Comparison of ENCODE assay signal across 17 mouse cellular contexts in the genomic region with DNA sequence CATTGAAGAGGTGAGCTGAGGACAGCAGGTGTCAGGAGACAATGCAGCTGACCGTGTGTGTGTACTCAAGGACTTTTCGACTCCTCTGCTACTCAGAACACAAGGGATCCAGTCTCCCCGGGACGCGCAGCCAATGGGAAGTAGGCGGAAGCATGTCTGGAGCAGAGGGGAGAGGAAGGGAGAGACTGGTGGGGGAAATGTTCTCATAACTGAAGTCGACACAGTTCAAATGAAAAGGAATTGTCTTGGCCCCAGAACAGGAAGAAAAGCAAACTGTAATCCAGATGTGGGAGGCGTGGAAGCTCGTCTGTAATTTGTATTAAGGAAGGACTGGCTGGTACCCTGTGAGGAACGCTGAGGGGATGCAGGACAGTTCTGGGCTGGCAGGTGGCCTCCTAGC.
DNase-seq lines count a peak whose midpoint lies in the region; ATAC-seq and TF ChIP-seq lines count a peak whose summit lies in the region.
"Had no signal": no experiment of that assay in that cellular context is flagged by ENCODE, and none has a peak within 500 bp of the region (broad histone marks: within the 10 kb centered on the region; RNA-seq: fewer than 3 reads in every experiment).

No protein-coding gene starts in this region.

- ATAC-seq in embryonic facial prominence, embryonic 14.5 days (ENCODE audit: low read depth), result peak; percentile 62; the same call in 1 of the 2 replicates
- peak; percentile 64 for ATAC-seq in heart, postnatal 0 days (ENCODE audit: insufficient read depth, low read depth)
- ATAC-seq in limb, embryonic 13.5 days (ENCODE audit: low FRiP score, low read depth), result 0 out of 2 replicates have a peak, but pooled peaks have one; percentile 46
- ATAC-seq: forebrain, embryonic 14.5 days had no signal

- H3K9ac ChIP-seq in embryonic facial prominence, embryonic 14.5 days (ENCODE audit: low read depth, low read length), result no peak overlapping the region
- no peak overlapping the region for H3K9ac ChIP-seq in heart, postnatal 0 days (replicated peaks; ENCODE audit: low read depth, low read length)
- no peak overlapping the region for H3K9ac ChIP-seq in limb, embryonic 13.5 days
- H3K9ac ChIP-seq: hindbrain, embryonic 13.5 days; kidney, embryonic 15.5 days; liver, embryonic 15.5 days; stomach, embryonic 15.5 days had no signal

- H3K27ac ChIP-seq in embryonic facial prominence, embryonic 14.5 days (replicated peaks; ENCODE audit: low read depth, low read length), result no peak overlapping the region
- no peak overlapping the region for H3K27ac ChIP-seq in embryonic facial prominence, embryonic 10.5 days (replicated peaks)
- peak overlapping the region; percentile 32; the same call in 1 of the 2 replicates for H3K27ac ChIP-seq in heart, postnatal 0 days (ENCODE audit: low read depth)
- no peak overlapping the region; the same call in 1 of the 2 replicates for H3K27ac ChIP-seq in limb, embryonic 13.5 days
- H3K27ac ChIP-seq: hindbrain, embryonic 13.5 days; kidney, embryonic 15.5 days; liver, embryonic 15.5 days; stomach, embryonic 15.5 days had no signal

- H3K4me2 ChIP-seq in embryonic facial prominence, embryonic 14.5 days (ENCODE audit: low read depth, low read length), result no peak overlapping the region
- H3K4me2 ChIP-seq in heart, postnatal 0 days (ENCODE audit: low read depth, low read length), result no peak overlapping the region
- H3K4me2 ChIP-seq in limb, embryonic 13.5 days (replicated peaks), result no peak overlapping the region
- H3K4me2 ChIP-seq: hindbrain, embryonic 13.5 days; kidney, embryonic 15.5 days; liver, embryonic 15.5 days; stomach, embryonic 15.5 days had no signal

- H3K27me3 ChIP-seq in embryonic facial prominence, embryonic 14.5 days (replicated peaks; ENCODE audit: control insufficient read depth, insufficient read depth, low read length), result no peaks in the 10 kb centered on the region
- no peaks in the 10 kb centered on the region for H3K27me3 ChIP-seq in embryonic facial prominence, embryonic 10.5 days (replicated peaks; ENCODE audit: low read depth, poor library complexity, severe bottlenecking)
- no peaks in the 10 kb centered on the region for H3K27me3 ChIP-seq in heart, postnatal 0 days (ENCODE audit: control insufficient read depth, insufficient read depth, low read length)
- H3K27me3 ChIP-seq in limb, embryonic 13.5 days, result no peaks in the 10 kb centered on the region
- H3K27me3 ChIP-seq: hindbrain, embryonic 13.5 days; kidney, embryonic 15.5 days; liver, embryonic 15.5 days; stomach, embryonic 15.5 days had no signal

- no peaks in the 10 kb centered on the region; the same call in 1 of the 2 replicates for H3K4me1 ChIP-seq in embryonic facial prominence, embryonic 14.5 days (ENCODE audit: control insufficient read depth, insufficient read depth, low read length)
- H3K4me1 ChIP-seq in embryonic facial prominence, embryonic 10.5 days, result peaks cover 12% of the 10 kb centered on the region
- H3K4me1 ChIP-seq in heart, postnatal 0 days (ENCODE audit: control insufficient read depth, insufficient read depth), result 0 out of 2 replicates have a peak, but pooled peaks cover 4% of the 10 kb centered on the region
- peaks cover 25% of the 10 kb centered on the region for H3K4me1 ChIP-seq in limb, embryonic 13.5 days
- H3K4me1 ChIP-seq: hindbrain, embryonic 13.5 days; liver, embryonic 15.5 days; stomach, embryonic 15.5 days had no signal

- no peaks in the 10 kb centered on the region for H3K36me3 ChIP-seq in embryonic facial prominence, embryonic 14.5 days (ENCODE audit: control insufficient read depth, insufficient read depth, low read length)
- H3K36me3 ChIP-seq in embryonic facial prominence, embryonic 10.5 days (replicated peaks), result no peaks in the 10 kb centered on the region
- no peaks in the 10 kb centered on the region for H3K36me3 ChIP-seq in heart, postnatal 0 days (replicated peaks; ENCODE audit: control insufficient read depth, insufficient read depth, low read length)
- peaks cover 5% of the 10 kb centered on the region; the same call in 1 of the 2 replicates for H3K36me3 ChIP-seq in limb, embryonic 13.5 days
- H3K36me3 ChIP-seq: hindbrain, embryonic 13.5 days; kidney, embryonic 15.5 days; liver, embryonic 15.5 days; stomach, embryonic 15.5 days had no signal

- H3K9me3 ChIP-seq in embryonic facial prominence, embryonic 14.5 days (ENCODE audit: control insufficient read depth, low read length), result no peaks in the 10 kb centered on the region
- no peaks in the 10 kb centered on the region for H3K9me3 ChIP-seq in embryonic facial prominence, embryonic 10.5 days
- no peaks in the 10 kb centered on the region for H3K9me3 ChIP-seq in heart, postnatal 0 days (replicated peaks; ENCODE audit: control insufficient read depth, low read length)
- no peaks in the 10 kb centered on the region for H3K9me3 ChIP-seq in limb, embryonic 13.5 days
- H3K9me3 ChIP-seq: hindbrain, embryonic 13.5 days; kidney, embryonic 15.5 days; liver, embryonic 15.5 days; stomach, embryonic 15.5 days had no signal

- peak; percentile 65 for DNase-seq in embryonic facial prominence, embryonic 14.5 days (ENCODE audit: low spot score)
- DNase-seq in embryonic facial prominence, embryonic 10.5 days (ENCODE audit: low spot score), result no peak
- DNase-seq in kidney, postnatal 10 days, result peak; percentile 25
- no peak for DNase-seq in kidney, adult 8-10 months
- DNase-seq in heart, postnatal 0 days (ENCODE audit: low spot score), result peak; percentile 39
- no peak for DNase-seq in right cerebral cortex, postnatal 4 days
- no peak for DNase-seq in lung, postnatal 10 days
- DNase-seq: cerebellum, adult 11 months; cerebellum, postnatal 25 days; layer of hippocampus, postnatal 36 days; thymus, postnatal 4 days had no signal

- no peak for TF ChIP-seq CTCF in heart, postnatal 0 days (IDR thresholded peaks at IDR 0.05; ENCODE audit: low read depth)

- TF ChIP-seq EP300 in heart, postnatal 0 days (IDR thresholded peaks at IDR 0.05; ENCODE audit: low read depth), result peak; percentile 75; the same call in 1 of the 2 replicates

- 44% methylated on average over 10 of the region's 10 CpGs for WGBS in embryonic facial prominence, embryonic 14.5 days
- 72% methylated on average over 10 of the region's 10 CpGs for WGBS in embryonic facial prominence, embryonic 10.5 days
- 40% methylated on average over 10 of the region's 10 CpGs for WGBS in heart, postnatal 0 days
- WGBS in limb, embryonic 13.5 days, result 47% methylated on average over 10 of the region's 10 CpGs

- no peak overlapping the region for H3K4me3 ChIP-seq in embryonic facial prominence, embryonic 14.5 days (ENCODE audit: low read depth, low read length)
- no peak overlapping the region for H3K4me3 ChIP-seq in embryonic facial prominence, embryonic 10.5 days
- no peak overlapping the region for H3K4me3 ChIP-seq in heart, postnatal 0 days (ENCODE audit: low read depth, low read length)
- no peak overlapping the region for H3K4me3 ChIP-seq in limb, embryonic 13.5 days
- H3K4me3 ChIP-seq: hindbrain, embryonic 13.5 days; kidney, embryonic 15.5 days; liver, embryonic 15.5 days; stomach, embryonic 15.5 days had no signal

Comparison
In these comparisons a context has a peak if more than half of its experiments do, and no peak if none do; other contexts are left out.
1. DNase-seq: peak in embryonic facial prominence, embryonic 14.5 days (single experiment), kidney, postnatal 10 days (single experiment) and heart, postnatal 0 days (single experiment); none in embryonic facial prominence, embryonic 10.5 days (single experiment), kidney, adult 8-10 months (0 of 2), right cerebral cortex, postnatal 4 days (single experiment) and lung, postnatal 10 days (single experiment).
2. Peak in every context shown above with its lines, with median percentiles within 50 percentile points of each other: ATAC-seq.